Mouse (Mus musculus) adrenal gland, adult 18-20 months (tissue): ENCODE data around the gene Maco1. TPM values are rescaled to one million over a fixed set of nuclear protein-coding genes. Genes with fewer than 3 reads are reported as not detected.
"Not testable (repeated sequence)": the region's sequence is repeated elsewhere in the genome, so short reads cannot be mapped to it uniquely, and the experiment has no call there.

Source experiments
- DNase-seq, 2 experiments: peaks; one replicate each; pipeline ENCODE4 v3.0.0; 2021 to 2022; ENCODE audit warnings: low spot score in 2 of 2
- total RNA-seq, 2 experiments: library from RNA; stranded (reverse); gene quantifications; 1 replicate in 1 of 2; 2 replicates in 1 of 2; pipeline ENCODE4 v1.2.3; 2021

Gene Maco1
- total RNA-seq, 2 experiments from 2014 or later: 33.5 to 36.0 TPM

- no peak for DNase-seq
These were observed 9.9 kb upstream of the Maco1 start for GRCm38 (mm10) chr4:134862996-134863395.

GRCm38 (mm10) chr4:134861884-134862283 lies 8.7 kb upstream of the Maco1 start:
- no peak for DNase-seq

GRCm38 (mm10) chr4:134858494-134858893 lies 5.3 kb upstream of the Maco1 start:
- DNase-seq: no peak

DNA sequence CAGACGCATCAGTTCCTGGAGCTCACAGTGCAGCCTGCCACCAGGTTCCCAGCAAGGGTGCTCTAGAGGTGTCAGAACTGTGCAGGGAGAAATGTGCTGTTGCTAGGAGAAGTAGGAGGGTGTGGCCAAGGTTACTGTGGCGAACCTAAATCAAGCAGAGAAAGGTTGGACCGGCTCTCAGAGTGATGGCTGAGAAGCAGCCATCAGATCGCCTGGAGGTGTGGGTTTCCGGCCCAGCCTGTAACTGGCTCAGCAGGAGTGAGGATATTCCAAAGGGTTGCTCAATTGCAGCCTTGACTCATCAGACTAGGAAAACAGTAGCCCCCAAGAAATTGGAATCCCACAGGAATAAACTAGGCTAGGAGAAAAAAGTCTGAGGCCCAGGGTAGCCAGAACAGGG lies 3.4 kb upstream of the Maco1 start:
- DNase-seq: no peak

- DNase-seq: no peak
These were observed 2.9 kb upstream of the Maco1 start for GRCm38 (mm10) chr4:134856056-134856455.

DNA sequence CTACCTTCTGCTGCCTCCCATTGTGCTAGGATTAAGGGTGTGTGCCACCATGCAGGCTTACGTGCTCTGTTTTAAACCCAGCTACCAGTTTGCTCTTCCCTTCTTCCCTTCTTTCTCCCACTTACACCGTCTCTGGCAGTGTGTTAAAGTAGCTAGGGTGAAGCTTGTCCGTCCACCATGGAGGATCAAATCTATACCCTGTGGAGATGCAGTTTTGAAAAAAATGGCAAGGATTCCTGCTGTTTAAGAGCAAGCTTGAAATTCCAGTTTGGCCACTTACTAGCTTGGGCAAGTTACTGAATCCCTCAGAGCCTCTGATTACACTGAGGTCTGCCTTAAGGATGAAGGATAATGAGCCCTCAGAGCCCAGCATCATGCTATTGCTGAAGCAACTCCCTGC lies 2.2 kb upstream of the Maco1 start:
- DNase-seq: no peak

DNA sequence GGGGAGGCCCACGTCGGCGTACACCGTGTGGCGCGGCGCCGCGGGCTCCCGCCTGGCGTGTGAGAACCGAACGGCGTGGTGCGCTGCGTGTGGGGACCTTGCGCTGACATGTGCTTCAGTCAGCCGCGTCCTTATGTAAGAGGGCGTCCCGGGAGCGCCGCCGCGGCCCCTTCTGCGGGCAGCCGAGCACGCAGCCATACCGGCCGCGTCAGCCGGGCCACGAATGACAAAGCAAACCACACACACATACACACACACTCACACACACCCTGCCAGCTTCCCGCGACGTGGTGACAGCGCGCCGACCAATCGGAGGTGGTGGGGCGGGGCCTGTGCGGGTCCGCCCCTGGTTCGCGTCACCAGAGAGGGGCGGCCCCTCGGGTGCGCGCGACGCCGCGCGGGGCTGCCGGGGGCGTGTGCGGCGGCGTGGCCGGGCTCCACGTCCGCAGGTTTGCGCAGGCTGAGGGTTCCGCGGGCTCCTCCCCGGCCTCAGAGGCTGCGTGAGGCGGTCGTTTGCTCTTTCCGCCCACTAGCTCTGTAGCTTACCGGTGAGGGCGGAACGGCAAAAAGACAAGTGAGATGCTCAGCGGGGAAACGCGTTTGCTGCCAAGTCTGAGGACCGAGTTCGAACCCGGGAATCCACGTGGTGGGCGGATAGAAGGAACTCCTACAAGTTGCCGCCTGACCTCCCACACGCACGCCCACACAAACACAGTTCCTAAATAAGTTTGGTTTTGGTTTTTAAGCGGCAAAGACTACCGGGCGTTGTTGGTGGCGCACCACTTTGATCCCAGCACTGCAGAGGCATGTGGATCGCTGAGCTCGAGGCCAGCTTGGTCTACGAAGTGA lies 716 bp upstream of the Maco1 start:
- DNase-seq: peak; percentile 93 to 95

- peak; percentile 52 to 67 for DNase-seq
These were observed 498 bp downstream of the Maco1 start for GRCm38 (mm10) chr4:134852438-134853255.

GRCm38 (mm10) chr4:134851876-134852275 lies 1.3 kb downstream of the Maco1 start:
- DNase-seq: no peak

GRCm38 (mm10) chr4:134851236-134851635 lies 1.9 kb downstream of the Maco1 start:
- DNase-seq: no peak

- DNase-seq: no peak
These were observed 2.6 kb downstream of the Maco1 start for GRCm38 (mm10) chr4:134850551-134850950.

DNA sequence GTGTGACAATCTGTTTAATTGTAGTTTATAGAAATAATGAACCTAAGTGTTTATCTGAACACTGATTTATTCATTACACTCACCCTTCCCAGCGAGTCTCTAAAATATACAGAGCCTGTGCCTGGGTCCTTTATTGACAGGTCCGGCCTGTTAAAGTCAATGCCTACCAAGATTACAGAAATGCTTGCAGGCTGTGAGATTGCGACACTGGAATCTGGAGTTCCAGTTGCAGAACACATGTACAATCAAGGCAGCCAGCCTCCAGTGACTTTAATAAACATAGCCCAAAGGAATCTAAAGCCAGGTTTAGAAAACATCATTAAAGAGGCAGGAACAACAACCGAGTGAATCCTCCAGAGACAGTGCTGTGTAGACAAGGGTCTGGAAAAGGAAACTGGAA lies 5.6 kb downstream of the Maco1 start:
- DNase-seq: no peak

DNA sequence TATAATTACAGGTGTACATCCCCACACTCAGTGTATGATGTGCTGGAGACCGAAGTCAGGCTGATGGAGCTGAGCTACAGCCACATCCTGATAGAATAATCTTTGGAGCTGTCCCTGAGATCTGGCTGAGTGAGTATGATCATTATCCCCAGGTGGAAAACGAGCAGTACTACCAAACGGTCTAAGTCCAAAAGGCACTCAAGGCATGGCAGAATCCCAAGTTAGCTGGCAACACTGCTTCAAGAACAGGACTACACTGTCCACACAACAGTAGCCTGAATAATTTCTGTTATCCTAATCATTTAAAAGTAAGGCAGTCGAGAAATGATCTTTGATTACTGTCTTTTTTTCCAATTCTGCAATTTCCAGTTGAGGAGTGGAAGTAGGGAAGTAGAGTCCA lies 9.6 kb downstream of the Maco1 start:
- no peak for DNase-seq

- no peak for DNase-seq
These were observed 12.9 kb downstream of the Maco1 start for GRCm38 (mm10) chr4:134840231-134840630.

DNA sequence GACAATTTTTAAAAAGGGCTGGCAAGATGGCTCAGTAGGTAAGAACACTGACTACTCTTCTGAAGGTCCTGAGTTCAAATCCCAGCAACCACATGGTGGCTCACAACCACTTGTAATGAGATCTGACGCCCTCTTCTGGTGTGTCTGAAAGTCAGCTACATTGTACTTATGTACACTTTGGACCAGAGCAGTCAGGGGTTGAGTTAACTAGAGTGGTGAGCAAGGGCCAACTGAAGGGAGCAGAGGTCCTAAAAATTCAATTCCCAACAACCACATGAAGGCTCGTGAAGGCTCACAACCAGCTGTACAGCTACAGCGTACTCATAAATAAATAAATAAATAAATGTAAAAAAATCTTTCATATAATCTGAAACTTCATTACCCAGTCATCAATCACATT lies 14.4 kb downstream of the Maco1 start:
- DNase-seq: not testable (repeated sequence)

GRCm38 (mm10) chr4:134838221-134838620 lies 14.9 kb downstream of the Maco1 start:
- DNase-seq: no peak

DNA sequence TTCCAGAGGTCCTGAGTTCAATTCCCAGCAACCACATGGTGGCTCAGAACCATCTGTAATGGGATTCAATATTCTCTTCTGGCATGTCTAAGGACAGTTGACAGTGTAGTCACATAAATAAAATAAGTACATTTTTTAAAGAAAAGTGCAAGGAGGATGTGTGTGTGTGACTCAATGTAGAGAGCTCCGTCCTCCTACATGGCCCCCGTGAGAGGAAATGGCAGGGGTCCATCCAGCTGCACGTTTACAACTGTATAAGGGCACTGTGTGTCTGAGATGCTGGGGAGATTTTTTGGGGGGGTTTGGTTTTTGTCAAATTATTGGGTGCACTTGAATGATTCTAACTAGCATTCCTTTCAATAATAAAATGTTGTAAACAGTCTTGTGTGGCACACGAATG lies 17.7 kb downstream of the Maco1 start:
- DNase-seq: no peak

DNA sequence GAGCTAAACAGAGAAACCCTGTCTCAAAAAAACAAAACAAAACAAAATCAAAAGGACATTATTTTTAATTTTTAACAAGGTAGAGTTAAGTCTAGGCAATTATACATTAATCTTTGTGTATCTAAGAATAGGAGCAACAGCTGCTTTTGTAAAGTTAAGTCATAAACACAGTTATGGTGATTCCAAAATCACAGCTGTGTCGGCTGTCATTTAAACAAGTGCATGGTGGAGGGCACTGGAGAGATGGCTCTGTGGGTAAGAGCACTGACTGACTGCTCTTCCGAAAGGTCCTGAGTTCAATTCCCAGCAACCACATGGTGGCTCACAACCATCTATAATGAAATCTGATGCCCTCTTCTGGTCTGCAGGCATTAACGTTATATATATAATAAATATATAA lies 21.2 kb downstream of the Maco1 start:
- DNase-seq: no peak

DNA sequence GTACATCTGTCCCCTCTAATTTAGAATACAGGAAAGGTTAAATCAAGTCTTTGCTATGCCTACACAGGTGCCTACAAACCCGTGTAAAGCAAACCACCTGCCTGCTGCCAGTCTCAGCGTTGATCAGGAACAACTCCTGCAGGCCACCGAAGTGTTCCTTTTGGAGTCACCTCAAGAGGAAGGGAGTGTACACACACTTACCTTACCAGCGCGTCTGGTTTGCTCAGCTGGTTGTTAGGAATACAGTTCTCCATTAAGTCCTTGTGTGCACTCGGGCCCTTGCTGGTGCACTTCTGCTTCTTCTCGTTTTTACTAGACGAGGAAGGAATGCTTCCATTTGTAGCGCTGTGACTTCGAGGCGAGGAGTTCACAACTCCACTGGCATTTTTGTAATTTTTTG lies 25.3 kb downstream of the Maco1 start:
- DNase-seq: no peak

GRCm38 (mm10) chr4:134826348-134826747 lies 26.8 kb downstream of the Maco1 start:
- DNase-seq: no peak

DNA sequence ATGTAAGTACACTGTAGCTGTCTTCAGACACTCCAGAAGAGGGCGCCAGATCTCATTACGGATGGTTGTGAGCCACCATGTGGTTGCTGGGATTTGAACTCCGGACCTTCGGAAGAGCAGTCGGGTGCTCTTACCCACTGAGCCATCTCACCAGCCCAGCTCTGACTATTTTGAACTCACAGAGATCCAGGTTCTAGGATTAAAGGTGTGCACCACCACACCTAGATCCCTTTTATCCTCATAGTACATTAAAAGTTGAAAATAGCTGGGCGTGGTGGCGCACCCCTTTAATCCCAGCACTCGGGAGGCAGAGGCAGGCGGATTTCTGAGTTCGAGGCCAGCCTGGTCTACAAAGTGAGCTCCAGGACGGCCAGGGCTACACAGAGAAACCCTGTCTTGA lies 27.3 kb downstream of the Maco1 start:
- not testable (repeated sequence) for DNase-seq

GRCm38 (mm10) chr4:134823560-134823959 lies 29.6 kb downstream of the Maco1 start:
- no peak for DNase-seq
